Mouse (Mus musculus): ENCODE measurements around the gene Gse1.

DNA sequence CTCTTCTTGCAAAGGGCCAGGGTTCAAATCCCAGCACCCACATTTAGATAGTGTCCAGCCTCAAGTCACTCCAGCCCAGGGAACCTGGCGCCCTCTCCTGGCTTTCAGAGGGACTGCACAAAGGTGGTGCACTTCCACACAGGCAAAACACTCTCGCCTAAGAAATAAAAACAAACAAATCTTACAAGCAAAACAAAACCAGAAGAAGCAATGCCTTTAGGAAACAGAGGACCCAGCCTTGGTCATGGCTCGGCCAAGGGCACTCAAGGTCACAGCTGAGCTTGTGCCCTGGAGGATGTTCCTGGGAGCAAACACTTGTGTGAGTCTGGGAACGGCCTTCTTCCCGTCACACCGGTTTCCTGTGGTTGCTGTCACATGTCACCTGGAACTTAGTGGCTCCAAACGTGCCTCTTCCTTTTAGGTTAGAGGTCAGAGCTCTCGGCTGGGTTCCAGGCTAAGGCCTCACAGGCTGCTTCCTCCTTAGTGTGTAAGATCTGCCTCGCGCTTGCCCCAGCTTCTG, 135.4 kb downstream of the Gse1 start:
- no peak for TF ChIP-seq POLR2A (IDR thresholded peaks at IDR 0.05; ENCODE audit: borderline replicate concordance, extremely low read depth, insufficient read depth, insufficient read length, poor library complexity, severe bottlenecking)
- peak; percentile 65 for TF ChIP-seq CTCF (IDR thresholded peaks at IDR 0.05; ENCODE audit: borderline replicate concordance, extremely low read depth, insufficient read depth, insufficient read length)

Measured in brain, embryonic 14.5 days (tissue).